In the genomic region with DNA sequence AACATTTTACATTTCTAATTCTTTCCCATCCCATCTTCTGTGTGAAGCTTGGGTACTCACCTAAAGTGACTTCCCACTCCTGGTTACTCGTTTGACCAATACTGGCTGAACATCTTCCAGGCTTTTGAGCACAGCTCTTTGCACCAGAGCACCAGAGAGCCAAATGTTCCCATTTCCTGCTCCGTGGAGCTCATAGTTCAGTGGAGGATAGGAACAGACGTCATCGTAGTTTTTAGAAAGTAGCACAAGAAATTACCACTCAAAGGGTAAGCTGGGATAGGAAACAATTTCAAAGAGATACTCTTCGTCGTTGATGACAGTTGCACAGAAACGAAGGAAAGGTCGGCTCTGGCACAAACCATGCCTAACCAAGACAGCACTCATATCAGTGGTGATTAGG, we compare ENCODE assay signal across 24 mouse cellular contexts.
"Had no signal": no experiment of that assay in that cellular context is flagged by ENCODE, and none has a peak within 500 bp of the region (broad histone marks: within the 10 kb centered on the region; RNA-seq: fewer than 3 reads in every experiment).

No protein-coding gene starts in this region.

- H3K27me3 ChIP-seq: heart, embryonic 12.5 days; hindbrain, embryonic 13.5 days; hindbrain, embryonic 15.5 days; limb, embryonic 12.5 days; liver, embryonic 13.5 days; liver, embryonic 15.5 days had no signal

- ATAC-seq: hindbrain, postnatal 0 days; intestine, embryonic 16.5 days; liver, postnatal 0 days had no signal

- H3K27ac ChIP-seq: heart, embryonic 10.5 days; hindbrain, embryonic 13.5 days; hindbrain, embryonic 15.5 days; hindbrain, postnatal 0 days; limb, embryonic 10.5 days; limb, embryonic 12.5 days; liver, embryonic 13.5 days; liver, embryonic 15.5 days had no signal

- H3K4me1 ChIP-seq: limb, embryonic 10.5 days; limb, embryonic 12.5 days; liver, embryonic 13.5 days; liver, embryonic 15.5 days had no signal

- H3K4me3 ChIP-seq: heart, embryonic 10.5 days; heart, embryonic 12.5 days; hindbrain, embryonic 13.5 days; hindbrain, embryonic 15.5 days; limb, embryonic 10.5 days; limb, embryonic 12.5 days; liver, embryonic 13.5 days; liver, embryonic 15.5 days had no signal

- H3K4me2 ChIP-seq: heart, embryonic 12.5 days; hindbrain, embryonic 13.5 days; hindbrain, embryonic 15.5 days; limb, embryonic 12.5 days; liver, embryonic 11.5 days; liver, embryonic 13.5 days; liver, embryonic 15.5 days had no signal

- DNase-seq: gastrocnemius, postnatal 14 days; gastrocnemius, postnatal 36 days; heart, adult 18-20 months; heart, postnatal 10 days; kidney, adult 11 months; kidney, adult 2 months; kidney, adult 9 months; kidney, postnatal 10 days; kidney, postnatal 25 days; kidney, postnatal 4 days; layer of hippocampus, adult 9-11 months; liver; liver, embryonic 13.5 days; liver, postnatal 0 days had no signal

- H3K9ac ChIP-seq: heart, embryonic 12.5 days; hindbrain, embryonic 13.5 days; hindbrain, embryonic 15.5 days; limb, embryonic 12.5 days; liver, embryonic 13.5 days; liver, embryonic 15.5 days; liver, postnatal 0 days had no signal

- H3K36me3 ChIP-seq: heart, embryonic 10.5 days; heart, embryonic 12.5 days; hindbrain, embryonic 13.5 days; hindbrain, embryonic 15.5 days; limb, embryonic 10.5 days; limb, embryonic 12.5 days; liver, embryonic 13.5 days; liver, embryonic 15.5 days had no signal

- H3K9me3 ChIP-seq: heart, embryonic 10.5 days; heart, embryonic 12.5 days; hindbrain, embryonic 13.5 days; hindbrain, embryonic 15.5 days; limb, embryonic 10.5 days; limb, embryonic 12.5 days; liver, embryonic 13.5 days; liver, embryonic 15.5 days had no signal
